Mouse (Mus musculus): Measurements from ENCODE around the gene Lgr6.

DNA sequence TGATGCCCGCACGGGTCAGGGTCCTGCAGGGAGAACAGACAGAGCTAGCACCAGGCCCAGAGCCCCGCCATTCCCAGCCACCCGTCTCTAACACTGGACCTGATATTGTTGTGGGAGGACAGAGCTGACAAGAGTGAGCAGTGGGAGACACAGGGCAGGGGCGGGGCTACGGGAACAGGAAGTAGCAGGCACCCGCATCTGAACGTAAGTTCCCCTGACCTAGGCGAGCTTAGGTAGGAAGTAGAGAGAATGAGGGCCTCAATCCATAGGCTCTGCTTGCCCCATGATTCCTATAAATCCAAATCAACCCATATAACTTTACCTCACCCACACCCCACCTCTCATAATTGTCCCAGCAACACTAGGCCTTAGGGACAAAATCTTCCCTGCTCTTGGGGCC lies 104.5 kb downstream of the Lgr6 start:
- TF ChIP-seq EP300 (optimal IDR thresholded peaks at IDR 0.05) (no peak), CTCF (IDR thresholded peaks at IDR 0.05; ENCODE audit: low read depth) (no peak)
